8 mouse cellular contexts compared by ENCODE assay signal in genomic region chr1:23255925-23256629, GRCm38 (mm10).
DNase-seq lines count a peak whose midpoint lies in the region; ATAC-seq and TF ChIP-seq lines count a peak whose summit lies in the region.

No protein-coding gene starts in this region.

- no peaks in the 10 kb centered on the region for H3K27me3 ChIP-seq in embryonic facial prominence, embryonic 14.5 days (replicated peaks; ENCODE audit: control insufficient read depth, insufficient read depth, low read length)
- H3K27me3 ChIP-seq in limb, embryonic 10.5 days (ENCODE audit: low read depth, poor library complexity, severe bottlenecking): no peaks in the 10 kb centered on the region
- H3K27me3 ChIP-seq in midbrain, embryonic 13.5 days: no peaks in the 10 kb centered on the region
- no peaks in the 10 kb centered on the region for H3K27me3 ChIP-seq in small intestine, adult 2 months (ENCODE audit: control insufficient read depth, insufficient read depth, low read length)

- H3K27ac ChIP-seq in bone marrow, adult 2 months (ENCODE audit: control insufficient read depth, insufficient read depth, low read depth, low read length, poor library complexity): peak overlapping the region; percentile 67
- peak overlapping the region; percentile 87 for H3K27ac ChIP-seq in embryonic facial prominence, embryonic 14.5 days (replicated peaks; ENCODE audit: low read depth, low read length)
- H3K27ac ChIP-seq in limb, embryonic 10.5 days: peak overlapping the region; percentile 91
- H3K27ac ChIP-seq in midbrain, embryonic 13.5 days: peak overlapping the region; percentile 93
- H3K27ac ChIP-seq in small intestine, adult 2 months (ENCODE audit: insufficient read depth, low read depth, low read length): peak overlapping the region; percentile 65

- peak overlapping the region; percentile 81 for H3K9ac ChIP-seq in embryonic facial prominence, embryonic 14.5 days (ENCODE audit: low read depth, low read length)
- H3K9ac ChIP-seq in midbrain, embryonic 13.5 days (replicated peaks): peak overlapping the region; percentile 80

- TF ChIP-seq POLR2A in bone marrow, adult 2 months (IDR thresholded peaks at IDR 0.05; ENCODE audit: borderline replicate concordance, control insufficient read depth, low read depth, low read length): peak; percentile 29; the same call in 1 of the 2 replicates
- peak; percentile 72; the same call in 1 of the 2 replicates for TF ChIP-seq POLR2A in small intestine, adult 2 months (IDR thresholded peaks at IDR 0.05; ENCODE audit: low read depth, low read length)

- H3K9me3 ChIP-seq in embryonic facial prominence, embryonic 14.5 days (ENCODE audit: control insufficient read depth, low read length): no peaks in the 10 kb centered on the region
- H3K9me3 ChIP-seq in limb, embryonic 10.5 days (replicated peaks): no peaks in the 10 kb centered on the region
- no peaks in the 10 kb centered on the region for H3K9me3 ChIP-seq in midbrain, embryonic 13.5 days

- under 1% methylated on average over 68 of the region's 80 CpGs for WGBS in bone marrow, adult 2 months
- WGBS in embryonic facial prominence, embryonic 14.5 days: under 1% methylated on average over 27 of the region's 80 CpGs
- WGBS in limb, embryonic 10.5 days: under 1% methylated on average over 65 of the region's 80 CpGs
- WGBS in midbrain, embryonic 13.5 days: under 1% methylated on average over 34 of the region's 80 CpGs
- WGBS in small intestine, adult 2 months: 1% methylated on average over 79 of the region's 80 CpGs

- H3K4me2 ChIP-seq in embryonic facial prominence, embryonic 14.5 days (ENCODE audit: low read depth, low read length): peak overlapping the region; percentile 75
- peak overlapping the region; percentile 65 for H3K4me2 ChIP-seq in midbrain, embryonic 13.5 days (replicated peaks)

- 0 out of 2 replicates have a peak, but pooled peaks cover 3% of the 10 kb centered on the region for H3K36me3 ChIP-seq in embryonic facial prominence, embryonic 14.5 days (ENCODE audit: control insufficient read depth, insufficient read depth, low read length)
- H3K36me3 ChIP-seq in limb, embryonic 10.5 days: no peaks in the 10 kb centered on the region
- H3K36me3 ChIP-seq in midbrain, embryonic 13.5 days: no peaks in the 10 kb centered on the region
- H3K36me3 ChIP-seq in small intestine, adult 2 months (ENCODE audit: control insufficient read depth, insufficient read depth, low read length): no peaks in the 10 kb centered on the region

- H3K4me3 ChIP-seq in bone marrow, adult 2 months (replicated peaks; ENCODE audit: control insufficient read depth, low read depth, low read length): peak overlapping the region; percentile 84
- peak overlapping the region; percentile 75 for H3K4me3 ChIP-seq in embryonic facial prominence, embryonic 14.5 days (ENCODE audit: low read depth, low read length)
- H3K4me3 ChIP-seq in limb, embryonic 10.5 days: peak overlapping the region; percentile 82
- H3K4me3 ChIP-seq in midbrain, embryonic 13.5 days (replicated peaks): peak overlapping the region; percentile 79
- H3K4me3 ChIP-seq in small intestine, adult 2 months (ENCODE audit: low read depth, low read length): peak overlapping the region; percentile 82

- DNase-seq in 3134 (ENCODE audit: extremely low read depth, insufficient read length, low spot score): peak; percentile 97
- DNase-seq in embryonic facial prominence, embryonic 14.5 days (ENCODE audit: low spot score): peak; percentile 99
- DNase-seq in heart, adult 18-20 months: peak; percentile 94 to 98
- peak; percentile 96 for DNase-seq in kidney, adult 18-20 months
- peak; percentile 95 for DNase-seq in limb, embryonic 10.5 days (ENCODE audit: low spot score)

- TF ChIP-seq CTCF in bone marrow, adult 2 months (IDR thresholded peaks at IDR 0.05; ENCODE audit: control insufficient read depth, insufficient read depth, low read length): no peak
- no peak for TF ChIP-seq CTCF in small intestine, adult 2 months (IDR thresholded peaks at IDR 0.05; ENCODE audit: extremely low read depth, insufficient read length, insufficient replicate concordance, low read depth, low read length)

- H3K4me1 ChIP-seq in bone marrow, adult 2 months (ENCODE audit: control insufficient read depth, insufficient read depth, low read length): peaks cover 1% of the 10 kb centered on the region; the same call in 1 of the 2 replicates
- peaks cover 6% of the 10 kb centered on the region for H3K4me1 ChIP-seq in embryonic facial prominence, embryonic 14.5 days (ENCODE audit: control insufficient read depth, insufficient read depth, low read length)
- peaks cover 11% of the 10 kb centered on the region for H3K4me1 ChIP-seq in limb, embryonic 10.5 days
- H3K4me1 ChIP-seq in midbrain, embryonic 13.5 days (replicated peaks): peaks cover 25% of the 10 kb centered on the region
- no peaks in the 10 kb centered on the region for H3K4me1 ChIP-seq in small intestine, adult 2 months (ENCODE audit: control insufficient read depth, insufficient read depth, insufficient read length, low read length)

- peak; percentile 99 for ATAC-seq in embryonic facial prominence, embryonic 14.5 days (ENCODE audit: low read depth)
- ATAC-seq in midbrain, embryonic 13.5 days: peak; percentile 99

Comparison
In these comparisons a context has a peak if more than half of its experiments do, and no peak if none do; other contexts are left out.
1. Peak in every context shown above with its lines: DNase-seq, ATAC-seq, H3K4me3 ChIP-seq and H3K27ac ChIP-seq.